Mouse (Mus musculus) testis, adult 2 months (tissue): ENCODE measurements around the gene Dctn2.

ENCODE experiments used
- CTCF ChIP-seq: fragments of 200-500 bp; IDR thresholded peaks from 2 replicates; pipeline ENCODE4 v1.5.1; 2012; ENCODE audit warnings: low read depth, mild to moderate bottlenecking, inconsistent platforms, low read length, moderate library complexity; ENCODE audit not compliant: control insufficient read depth, insufficient read depth, insufficient replicate concordance
- POLR2A ChIP-seq: fragments of 200-500 bp; IDR thresholded peaks from 2 replicates; pipeline ENCODE4 v1.6.1; 2012; ENCODE audit warnings: low read depth, mild to moderate bottlenecking, inconsistent platforms, low read length, moderate library complexity; ENCODE audit not compliant: control insufficient read depth

DNA sequence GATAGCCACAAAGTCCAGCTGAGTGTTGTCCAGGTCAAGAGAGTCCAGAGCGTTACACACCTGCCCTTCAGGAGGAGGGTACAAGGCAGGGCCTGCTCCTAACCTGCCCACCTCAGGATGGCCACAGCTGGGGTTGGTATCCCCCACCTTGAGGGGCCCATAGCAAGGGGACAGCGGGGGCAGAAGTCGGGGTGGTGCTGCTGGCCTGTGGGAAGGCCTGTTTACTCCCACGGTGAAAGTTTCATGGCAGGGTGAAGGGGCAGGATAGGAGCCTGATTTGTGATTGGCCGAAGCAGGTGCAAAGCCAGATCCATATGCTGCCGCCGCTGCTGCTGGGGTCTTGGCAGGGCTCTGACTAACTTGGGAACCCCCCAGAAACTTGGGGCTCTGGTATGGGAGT is 64.0 kb downstream of the Dctn2 start:
- TF ChIP-seq POLR2A = no peak
- TF ChIP-seq CTCF = no peak
